Mouse (Mus musculus): ENCODE data around the gene Jag2.

GRCm38 (mm10) chr12:112859930-112860329 is 69.6 kb downstream of the Jag2 start:
- TF ChIP-seq CTCF (IDR thresholded peaks at IDR 0.05; ENCODE audit: borderline replicate concordance, insufficient read depth, low read depth, low read length) (no peak), POLR2A (IDR thresholded peaks at IDR 0.05; ENCODE audit: borderline replicate concordance, insufficient read depth, low read length) (no peak)

Data from cerebellum, adult 2 months (tissue).